Mouse (Mus musculus) layer of hippocampus, adult 9-10 months (tissue): Measurements from ENCODE around the gene Vkorc1l1.
"Not testable (repeated sequence)": the region's sequence is repeated elsewhere in the genome, so short reads cannot be mapped to it uniquely, and the experiment has no call there.

ENCODE experiments used
- DNase-seq: peaks from one replicate; pipeline ENCODE4 v3.0.0; 2022; ENCODE audit warnings: low spot score

The Vkorc1l1 gene

GRCm38 (mm10) chr5:129942073-129942939, 536 bp downstream of the Vkorc1l1 start:
- DNase-seq: not testable (repeated sequence)

- no peak for DNase-seq
Measured at GRCm38 (mm10) chr5:129943402-129943801, 1.6 kb downstream of the Vkorc1l1 start.

GRCm38 (mm10) chr5:129947528-129948033, 5.8 kb downstream of the Vkorc1l1 start:
- DNase-seq: no peak

DNA sequence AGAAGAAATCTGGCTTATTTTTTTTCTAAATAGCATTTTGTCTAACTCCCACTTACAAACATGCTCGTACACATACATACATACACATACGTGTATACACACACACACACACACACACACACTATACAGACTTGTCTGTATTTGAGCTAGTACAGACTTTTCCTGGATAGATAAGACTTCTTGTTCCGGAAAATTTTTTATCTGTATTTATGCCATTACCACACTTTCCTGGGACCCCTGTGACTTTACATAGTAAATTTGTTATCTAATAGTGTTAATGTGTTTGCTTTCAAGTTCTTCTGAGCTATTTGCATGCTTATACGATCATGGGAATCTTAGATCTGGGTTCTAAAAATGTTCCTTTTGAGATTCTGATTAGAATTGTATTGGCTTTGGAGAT, 10.4 kb downstream of the Vkorc1l1 start:
- DNase-seq: no peak

DNA sequence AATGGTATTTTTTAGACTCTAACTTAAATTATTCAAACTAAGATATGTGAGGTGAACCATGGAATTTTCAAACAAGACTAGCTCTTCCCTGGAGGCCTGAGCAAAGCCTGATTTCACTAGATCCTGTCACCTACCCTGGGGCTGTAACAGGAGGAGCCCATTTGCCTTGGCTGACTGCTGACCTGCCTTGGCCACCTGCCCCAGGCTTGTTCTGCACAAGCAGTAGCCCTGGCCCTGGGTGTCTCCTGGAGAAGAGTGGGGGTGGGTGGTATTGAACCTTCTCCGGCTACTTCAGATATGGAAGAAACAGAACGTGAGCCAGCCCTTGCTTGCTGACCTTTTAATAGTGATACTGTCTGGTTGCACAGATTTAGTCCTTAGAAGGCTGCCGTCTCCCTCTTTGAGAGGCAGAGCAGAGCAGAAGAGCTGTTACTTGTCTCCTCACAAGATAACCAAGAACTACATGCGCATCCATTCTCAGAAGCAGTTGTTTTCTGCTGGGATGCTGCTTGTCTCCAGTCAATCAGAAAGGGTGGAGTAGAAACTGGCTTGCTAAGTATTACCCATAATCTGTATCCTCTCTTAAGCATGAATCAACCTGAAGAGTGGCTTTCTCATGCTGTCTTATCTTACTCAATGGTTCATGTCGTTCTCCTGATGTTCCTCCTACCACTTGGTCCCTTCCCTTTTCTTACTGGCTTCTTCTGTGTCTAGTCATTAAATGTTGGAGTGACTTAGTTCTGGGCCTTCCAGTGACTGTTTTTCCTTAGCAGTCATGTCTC, 12.9 kb downstream of the Vkorc1l1 start:
- DNase-seq: no peak

GRCm38 (mm10) chr5:129955792-129956191, 14.0 kb downstream of the Vkorc1l1 start:
- no peak for DNase-seq

- no peak for DNase-seq
Measured at GRCm38 (mm10) chr5:129963224-129963623, 21.5 kb downstream of the Vkorc1l1 start.

GRCm38 (mm10) chr5:129966448-129966847, 24.7 kb downstream of the Vkorc1l1 start:
- DNase-seq: no peak

DNA sequence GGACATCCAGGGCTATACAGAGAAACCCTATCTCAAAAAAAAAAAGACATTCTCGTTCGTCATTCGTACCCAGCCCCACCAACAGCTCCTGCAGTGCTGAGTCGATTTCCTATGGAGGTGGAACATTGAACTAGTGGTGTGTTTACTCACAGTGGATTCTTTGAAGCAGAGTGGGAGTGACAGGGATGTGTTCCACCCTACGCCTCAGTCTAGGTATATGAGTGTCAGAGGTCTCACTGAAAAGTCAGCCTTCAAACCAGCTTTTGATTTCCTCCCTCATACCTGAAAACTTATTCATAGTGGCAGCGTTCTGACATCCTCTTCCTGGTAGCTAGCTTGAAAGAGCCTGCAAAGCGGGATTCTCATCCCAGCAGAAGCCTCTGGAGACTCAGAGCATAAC, 26.6 kb downstream of the Vkorc1l1 start:
- no peak for DNase-seq

- DNase-seq: no peak
Measured at GRCm38 (mm10) chr5:129971491-129971890, 29.7 kb downstream of the Vkorc1l1 start.

DNA sequence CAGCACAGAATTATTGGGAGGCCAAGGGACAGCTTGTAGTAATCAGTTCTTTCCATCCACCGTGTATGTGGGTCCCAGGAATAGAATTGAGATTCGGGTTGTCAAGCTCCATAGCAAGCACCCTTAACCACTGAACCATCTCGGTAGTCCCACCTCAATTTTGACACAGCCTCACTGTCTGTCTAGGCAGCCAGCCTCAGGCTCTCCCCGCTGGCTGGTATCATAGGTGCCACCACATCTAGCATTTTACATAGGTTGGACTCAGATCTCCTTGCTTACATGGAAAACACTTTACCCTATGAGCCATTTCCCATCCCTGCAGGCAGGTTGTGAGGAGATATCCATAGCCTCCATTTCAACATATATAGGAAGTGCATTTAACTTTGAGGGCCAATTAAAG, 32.6 kb downstream of the Vkorc1l1 start:
- no peak for DNase-seq

DNA sequence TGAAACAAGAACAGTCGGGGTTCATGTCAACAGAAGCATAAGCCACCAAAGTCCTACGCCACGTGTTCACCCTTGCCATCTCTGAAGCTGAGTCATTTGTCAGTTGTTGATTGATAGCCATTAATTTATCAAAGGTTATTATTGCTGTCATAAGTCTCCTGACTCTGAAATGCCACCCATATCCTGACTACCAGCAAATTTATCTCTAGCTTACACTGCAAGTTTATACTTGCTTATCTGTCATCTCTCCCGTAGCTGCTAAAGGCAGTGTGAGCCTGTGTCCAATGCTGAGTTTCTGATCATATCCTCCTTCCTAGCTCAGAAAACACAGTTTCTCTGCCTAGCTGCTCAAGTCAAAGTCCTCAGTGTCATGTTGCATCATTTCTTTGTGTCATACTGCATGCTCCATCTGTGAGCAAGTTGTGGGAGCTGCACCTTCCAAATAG, 33.1 kb downstream of the Vkorc1l1 start:
- DNase-seq: no peak

GRCm38 (mm10) chr5:129977768-129978167, 36.0 kb downstream of the Vkorc1l1 start:
- no peak for DNase-seq

GRCm38 (mm10) chr5:129978608-129979007, 36.8 kb downstream of the Vkorc1l1 start:
- no peak for DNase-seq

GRCm38 (mm10) chr5:129980216-129980615, 38.4 kb downstream of the Vkorc1l1 start:
- DNase-seq: no peak

- no peak for DNase-seq
Measured at GRCm38 (mm10) chr5:129989376-129989775, 47.6 kb downstream of the Vkorc1l1 start.

DNA sequence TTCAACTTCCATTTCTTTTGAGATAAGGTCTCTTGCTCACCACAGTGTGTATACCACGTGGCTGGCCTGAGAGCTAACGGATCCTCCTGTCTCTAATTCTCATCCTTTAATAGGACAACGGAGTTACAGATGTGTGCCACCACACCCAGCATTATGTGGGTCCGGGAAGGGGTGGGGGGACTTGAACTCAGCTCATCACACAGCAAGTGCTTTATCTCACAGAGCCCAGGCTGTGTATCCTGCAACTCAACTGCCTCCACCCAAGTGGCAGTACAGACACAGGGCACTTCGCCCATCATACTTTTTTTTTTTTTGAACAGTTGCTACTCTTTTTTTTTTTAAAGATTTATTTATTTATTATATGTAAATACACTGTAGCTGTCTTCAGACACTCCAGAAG, 50.1 kb downstream of the Vkorc1l1 start:
- no peak for DNase-seq

GRCm38 (mm10) chr5:129993374-129993773, 51.6 kb downstream of the Vkorc1l1 start:
- no peak for DNase-seq

DNA sequence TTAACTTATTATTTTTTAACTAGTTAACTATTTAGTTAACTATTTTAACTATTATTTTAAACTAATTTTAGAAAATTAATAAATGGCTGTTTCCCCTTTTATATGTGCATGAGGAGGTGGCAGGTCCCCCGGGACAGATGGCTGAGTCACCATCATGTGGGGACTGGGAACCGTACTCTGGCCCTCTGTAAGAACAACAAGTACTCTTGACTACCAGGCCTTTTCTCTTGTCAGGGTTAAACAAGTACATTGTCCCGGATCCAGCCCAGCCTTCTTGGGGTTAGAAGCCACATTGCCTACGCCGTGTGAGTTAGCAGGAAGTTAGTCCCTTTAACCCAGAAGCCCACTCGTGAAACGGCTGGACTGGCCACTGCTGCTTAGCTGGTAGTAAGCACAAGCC, 53.2 kb downstream of the Vkorc1l1 start:
- DNase-seq: no peak

DNA sequence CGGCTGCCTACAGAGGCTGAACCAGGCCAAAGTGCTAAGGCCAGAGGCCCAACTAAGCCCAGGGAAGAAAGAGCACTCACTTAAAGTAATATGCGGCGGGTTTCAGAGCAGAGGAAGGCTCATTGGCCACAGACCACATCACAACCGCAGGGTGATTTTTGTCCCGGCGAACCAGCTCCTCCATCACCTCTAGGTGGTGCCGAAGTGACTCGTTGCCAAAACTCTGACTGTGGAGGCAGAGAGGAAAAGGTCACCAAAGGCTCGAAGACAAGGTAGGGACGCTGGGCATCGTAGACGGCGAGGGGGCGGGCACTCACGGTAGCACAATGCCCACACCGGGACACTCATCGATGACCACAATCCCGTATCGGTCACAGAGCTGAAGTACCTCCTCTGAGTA, 55.9 kb downstream of the Vkorc1l1 start:
- DNase-seq: no peak

- DNase-seq: no peak
Measured at GRCm38 (mm10) chr5:129999097-129999496, 57.3 kb downstream of the Vkorc1l1 start.

- no peak for DNase-seq
Measured at GRCm38 (mm10) chr5:130000735-130001134, 59.0 kb downstream of the Vkorc1l1 start.
